Mouse (Mus musculus) liver (tissue): Measurements from ENCODE around the gene Abca15.
A peak's percentile ranks its signal among the peaks of the same experiment; 100 is the strongest.
"Not testable (repeated sequence)": the region's sequence is repeated elsewhere in the genome, so short reads cannot be mapped to it uniquely, and the experiment has no call there.

Experiments used
- DNase-seq: peaks from one replicate; pipeline ENCODE4 v3.0.0-alpha.2; 2020; ENCODE audit warnings: mixed read lengths

Abca15 gene

GRCm38 (mm10) chr7:120328087-120328793, at the start of gene Abca15:
Gene Abca15 (plus strand): TSS chr7:120328670.
- DNase-seq: peak; percentile 26

DNA sequence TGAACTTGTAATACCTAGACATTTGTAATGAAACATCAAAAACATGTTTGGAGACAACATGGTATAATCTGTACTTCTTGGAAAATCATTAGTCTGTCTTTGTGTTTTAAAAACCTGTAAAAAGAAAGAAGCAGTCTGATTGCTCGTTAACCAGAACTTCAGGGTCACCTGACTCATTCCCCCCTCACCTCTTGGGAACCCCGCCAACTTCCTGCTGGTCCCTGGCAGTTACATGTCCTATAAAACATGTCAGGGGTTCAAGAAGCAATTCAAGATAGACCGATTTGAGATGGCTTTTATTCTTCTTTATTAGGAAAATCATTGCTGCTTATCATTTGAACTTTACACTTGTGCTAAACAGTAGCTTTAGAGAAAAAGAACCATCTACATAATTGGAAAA, 43.2 kb upstream of the Abca15 start:
- no peak for DNase-seq

DNA sequence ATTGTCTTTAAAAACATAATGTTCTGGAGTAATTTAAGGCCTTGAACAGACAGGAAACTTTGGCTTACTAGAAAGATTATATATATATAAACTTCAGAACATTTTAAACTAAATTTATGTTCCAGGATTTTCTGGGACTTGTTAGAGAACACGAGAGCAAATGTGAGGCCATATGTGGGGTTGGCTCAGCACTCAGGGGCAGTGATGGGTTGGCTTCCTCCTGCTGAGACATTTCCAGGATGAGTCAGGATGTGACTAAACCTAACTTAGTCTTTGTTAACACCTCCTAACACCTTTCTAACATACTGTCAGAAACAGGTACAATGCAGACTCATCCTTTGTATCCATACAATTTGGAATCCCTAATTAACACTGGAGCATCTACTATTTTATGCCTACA, 12.4 kb upstream of the Abca15 start:
- DNase-seq: no peak

GRCm38 (mm10) chr7:120322963-120323362, 5.5 kb upstream of the Abca15 start:
- no peak for DNase-seq

GRCm38 (mm10) chr7:120325911-120326310, 2.6 kb upstream of the Abca15 start:
- DNase-seq: not testable (repeated sequence)

DNA sequence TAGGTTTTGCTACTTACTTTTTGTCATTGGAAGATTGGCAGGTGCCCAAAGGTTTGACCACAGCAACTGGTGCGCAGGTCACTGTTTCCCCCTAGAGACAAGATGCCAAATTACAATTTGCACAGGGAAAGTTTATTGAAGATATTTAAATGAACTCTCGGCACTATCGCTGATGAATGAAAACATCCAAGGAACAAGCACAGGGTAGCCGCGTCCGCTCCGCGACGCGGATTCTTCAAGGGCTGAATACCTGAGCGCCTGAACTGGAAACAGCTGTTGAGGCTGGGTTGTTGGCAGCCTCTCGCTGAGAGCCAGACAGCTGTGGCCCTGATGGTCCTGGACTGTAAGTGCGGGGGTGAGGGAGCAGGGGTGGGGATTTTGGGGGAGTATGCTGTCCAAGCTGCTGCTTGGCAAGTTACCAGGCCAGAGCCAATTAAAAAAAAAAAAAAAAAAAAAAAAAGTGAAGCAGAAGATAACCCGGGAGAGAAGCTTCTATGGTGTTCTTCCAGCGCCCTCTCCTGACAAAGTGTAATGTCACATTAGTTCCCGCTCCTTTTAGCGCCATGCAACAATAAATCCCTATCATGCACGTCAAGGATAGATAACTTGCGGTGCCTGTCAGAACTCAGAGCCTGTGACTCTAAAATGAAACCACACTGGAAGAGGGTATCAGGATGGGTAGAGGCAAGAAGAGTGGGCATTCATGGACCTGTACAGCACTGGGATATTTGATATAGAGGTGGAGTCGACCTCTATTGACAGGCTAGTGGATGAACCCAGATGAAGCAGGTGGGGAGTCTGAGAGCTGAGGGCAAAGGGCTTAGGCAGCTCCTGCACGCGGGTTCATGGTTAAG, 1.0 kb upstream of the Abca15 start:
- DNase-seq: peak; percentile 9

DNA sequence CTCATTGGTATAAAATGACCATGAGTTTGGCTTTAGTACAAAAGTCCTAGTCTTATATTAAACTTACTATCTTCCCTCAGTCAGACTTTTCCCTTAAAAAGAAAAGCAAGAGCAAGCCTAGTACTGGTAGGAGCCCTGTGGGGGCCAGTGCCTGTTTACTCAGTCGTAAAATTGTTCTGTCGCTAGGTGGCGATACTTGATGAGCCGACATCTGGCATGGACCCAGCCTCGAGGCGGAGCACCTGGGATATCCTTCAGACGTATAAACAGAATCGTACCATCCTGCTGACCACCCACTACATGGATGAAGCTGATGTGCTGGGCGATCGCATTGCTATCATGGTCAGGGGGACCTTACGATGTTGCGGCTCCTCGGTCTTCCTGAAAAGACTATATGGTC, 32.7 kb downstream of the Abca15 start:
- peak; percentile 4 for DNase-seq

GRCm38 (mm10) chr7:120409447-120409846, 81.0 kb downstream of the Abca15 start, which contains the start of gene Abca16:
Gene Abca16 (plus strand): TSS chr7:120409647.
- DNase-seq: no peak

DNA sequence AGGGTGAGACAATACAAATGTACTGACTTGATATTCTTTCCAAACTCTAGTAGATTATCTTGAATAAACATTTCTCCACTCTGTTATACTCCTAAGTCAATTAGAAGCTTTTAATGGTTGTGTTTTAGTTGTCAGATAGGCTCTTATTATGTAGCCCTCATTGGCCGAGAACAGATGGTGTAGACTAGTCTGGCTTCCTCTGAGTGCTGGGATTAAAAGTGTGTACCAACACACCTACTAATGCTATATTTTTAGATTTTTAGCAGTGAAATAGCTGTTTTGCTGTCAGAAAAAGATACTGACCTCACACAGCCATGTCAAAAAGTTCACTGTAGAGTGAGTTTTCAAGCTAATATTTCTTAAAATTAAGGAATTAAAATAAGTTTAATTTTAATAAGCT, 83.9 kb downstream of the Abca15 start:
- no peak for DNase-seq

DNA sequence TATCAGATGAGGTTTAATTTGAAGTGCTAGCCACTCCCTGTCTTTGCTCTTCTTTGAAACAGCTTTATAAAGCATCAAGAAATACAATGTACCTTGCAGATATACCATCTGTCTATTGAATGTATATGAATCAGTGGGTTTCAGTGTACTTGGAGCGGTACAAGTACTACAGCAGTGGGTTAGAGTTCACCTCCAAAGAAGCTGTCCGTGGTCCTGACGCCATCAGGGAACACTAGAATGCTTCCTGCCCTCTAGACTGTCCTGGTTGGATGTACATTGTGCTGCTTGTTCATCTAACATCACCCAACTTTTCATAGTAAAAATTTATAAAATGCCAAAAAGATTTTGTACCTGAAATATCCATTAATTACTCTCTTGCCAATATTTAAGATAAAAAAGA, 98.2 kb downstream of the Abca15 start:
- no peak for DNase-seq

DNA sequence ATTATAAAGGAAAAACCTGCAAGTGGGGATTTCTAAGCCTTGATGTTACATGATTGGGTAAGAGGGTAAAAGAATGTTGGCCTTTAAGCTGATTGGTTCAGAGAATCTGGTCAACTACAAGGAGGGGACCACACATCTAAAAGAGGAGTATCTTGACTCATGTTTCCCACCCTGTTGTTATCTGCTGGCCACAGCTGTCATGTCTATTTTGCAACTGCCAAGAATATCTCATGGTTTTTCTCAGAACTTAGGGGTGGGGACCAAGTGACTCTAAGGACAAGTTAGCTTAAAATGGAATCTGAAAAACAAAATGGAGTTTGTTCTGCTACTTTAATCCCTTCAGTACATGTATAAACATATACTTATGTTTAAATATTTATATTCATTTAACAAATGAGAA, 103.0 kb downstream of the Abca15 start:
- no peak for DNase-seq
